Mouse (Mus musculus) embryonic fibroblast, embryonic 13.5 days (primary cell): ENCODE results near the gene BC107364.

Experiments used
- CTCF ChIP-seq: IDR thresholded peaks from 2 replicates; pipeline ENCODE4 v1.5.1; 2011; ENCODE audit warnings: mild to moderate bottlenecking, control low read depth, low read length, moderate library complexity, borderline replicate concordance; ENCODE audit not compliant: insufficient read depth
- POLR2A ChIP-seq: IDR thresholded peaks from 2 replicates; pipeline ENCODE4 v1.6.1; 2011; ENCODE audit warnings: low read depth, mild to moderate bottlenecking, control low read depth, low read length, moderate library complexity

GRCm38 (mm10) chr3:96427761-96428462 lies 24.2 kb downstream of the BC107364 start:
- TF ChIP-seq CTCF: no peak
- TF ChIP-seq POLR2A: no peak
